Mouse (Mus musculus) megakaryocyte-erythroid progenitor cell, adult 5-6 weeks (primary cell): ENCODE results near the gene H2al2a. TPM values are rescaled to one million over a fixed set of nuclear protein-coding genes. Genes with fewer than 3 reads are reported as not detected.

Source experiments
- ATAC-seq: replicated peaks from 2 replicates; pipeline ENCODE4 v1.8.0; 2016; ENCODE audit warnings: mild to moderate bottlenecking, inconsistent platforms; ENCODE audit not compliant: severe bottlenecking, poor library complexity, low FRiP score, low TSS enrichment
- total RNA-seq, 2 experiments: library from RNA; stranded (forward) in 1 of 2; stranded (reverse) in 1 of 2; fragments of 200-1000, 215-1000 nt in 1 of 2; fragments of >200 nt in 1 of 2; fragmentation: Nextera tagmentation in 1 of 2; gene quantifications; 2 replicates each; pipeline ENCODE4 v1.2.3; 2014 to 2017

Gene H2al2a
- not detected in 2 replicates for total RNA-seq (2014; fragmentation: Nextera tagmentation)
- total RNA-seq (2017): not detected in 2 replicates

- ATAC-seq: no peak
These were observed at the start of gene H2al2a for GRCm38 (mm10) chr2:17996858-17997257. Gene H2al2a, minus strand, starts transcription at chr2:17996958.

- ATAC-seq: no peak
These were observed 49.4 kb upstream of the H2al2a start for GRCm38 (mm10) chr2:18046186-18046585.

DNA sequence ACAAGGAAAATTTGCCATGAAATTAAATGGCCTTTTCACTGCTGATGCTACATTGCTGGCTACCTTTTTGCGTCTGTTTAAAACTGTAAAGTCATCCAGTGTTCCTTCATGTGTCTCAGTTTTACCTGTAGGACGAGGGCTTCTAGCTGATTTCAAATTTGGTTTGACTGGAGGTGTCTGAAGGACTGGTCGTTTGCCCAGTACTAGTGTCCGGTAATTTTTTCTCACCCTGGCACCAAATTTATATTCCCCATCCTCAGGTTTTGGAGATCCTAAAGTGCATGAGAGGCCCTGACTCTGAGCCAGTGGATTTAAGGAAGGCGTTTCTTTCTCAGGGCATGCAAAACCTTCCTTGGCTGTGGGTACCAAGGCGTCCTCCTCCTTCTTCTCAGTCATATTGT, 49.0 kb upstream of the H2al2a start:
- ATAC-seq: no peak

DNA sequence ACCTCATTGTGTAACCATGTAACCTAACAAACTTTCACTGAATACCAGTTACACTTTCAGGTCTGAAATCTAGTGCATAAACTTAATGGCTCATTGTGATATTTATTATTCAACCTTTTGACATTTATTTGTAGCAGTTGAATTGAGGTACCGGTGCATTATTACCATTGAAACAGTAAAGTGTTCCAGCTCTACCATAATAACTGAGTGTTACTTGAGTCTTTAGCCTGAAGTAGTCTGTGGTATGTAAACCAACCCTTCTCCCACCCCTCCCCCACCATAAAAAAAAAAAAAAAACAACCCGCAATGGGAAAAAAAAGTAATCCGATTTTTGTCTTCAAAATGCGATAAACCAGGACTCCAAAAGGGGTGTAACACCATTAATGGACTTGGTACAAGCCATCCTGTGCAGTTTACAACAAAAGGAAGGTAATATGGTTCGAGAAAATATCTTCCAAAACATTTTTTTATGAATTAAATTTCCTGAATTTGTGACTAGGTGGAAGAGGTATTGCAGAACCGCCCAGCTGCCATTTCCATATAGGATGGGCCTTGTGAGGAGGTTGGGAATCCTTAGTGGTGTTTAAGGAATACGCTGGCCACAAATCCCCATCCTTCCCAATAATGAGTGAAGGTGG, 48.5 kb upstream of the H2al2a start:
- ATAC-seq: no peak

DNA sequence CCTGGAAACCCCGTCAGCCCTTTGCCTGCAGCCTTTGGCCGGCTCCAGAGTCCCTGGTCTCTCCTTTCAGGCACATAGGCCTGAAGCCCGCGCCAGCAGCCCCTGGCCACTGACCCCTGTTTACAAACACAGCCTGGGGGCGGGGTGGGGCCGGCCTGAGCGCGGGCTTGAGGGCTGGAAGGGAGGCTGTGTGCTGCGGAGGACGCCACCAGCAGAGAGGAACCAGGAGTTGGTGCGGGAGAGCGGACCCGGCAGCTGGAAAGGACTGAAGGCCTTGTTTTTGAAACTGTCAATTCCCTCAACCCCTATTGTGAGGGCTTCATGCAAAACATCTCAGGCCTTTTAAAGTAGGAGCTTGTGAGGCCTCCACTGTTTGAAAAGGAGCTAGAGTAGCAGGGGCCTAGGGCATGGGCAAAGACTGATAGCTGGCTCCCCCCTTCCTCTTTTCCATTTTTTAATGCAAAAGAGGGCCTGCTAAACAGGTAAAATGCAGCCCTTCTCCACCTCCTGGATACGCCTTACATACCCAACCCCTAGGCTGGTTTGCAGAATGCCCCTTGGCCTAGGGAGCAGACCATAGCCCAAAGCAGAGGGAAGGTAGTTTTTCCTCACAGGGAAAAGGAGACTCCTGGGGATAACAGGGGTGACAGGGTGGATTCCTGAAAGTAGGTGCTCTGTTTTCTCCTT, 44.6 kb upstream of the H2al2a start:
- no peak for ATAC-seq

- no peak for ATAC-seq
These were observed 43.8 kb upstream of the H2al2a start for GRCm38 (mm10) chr2:18040347-18041160.

DNA sequence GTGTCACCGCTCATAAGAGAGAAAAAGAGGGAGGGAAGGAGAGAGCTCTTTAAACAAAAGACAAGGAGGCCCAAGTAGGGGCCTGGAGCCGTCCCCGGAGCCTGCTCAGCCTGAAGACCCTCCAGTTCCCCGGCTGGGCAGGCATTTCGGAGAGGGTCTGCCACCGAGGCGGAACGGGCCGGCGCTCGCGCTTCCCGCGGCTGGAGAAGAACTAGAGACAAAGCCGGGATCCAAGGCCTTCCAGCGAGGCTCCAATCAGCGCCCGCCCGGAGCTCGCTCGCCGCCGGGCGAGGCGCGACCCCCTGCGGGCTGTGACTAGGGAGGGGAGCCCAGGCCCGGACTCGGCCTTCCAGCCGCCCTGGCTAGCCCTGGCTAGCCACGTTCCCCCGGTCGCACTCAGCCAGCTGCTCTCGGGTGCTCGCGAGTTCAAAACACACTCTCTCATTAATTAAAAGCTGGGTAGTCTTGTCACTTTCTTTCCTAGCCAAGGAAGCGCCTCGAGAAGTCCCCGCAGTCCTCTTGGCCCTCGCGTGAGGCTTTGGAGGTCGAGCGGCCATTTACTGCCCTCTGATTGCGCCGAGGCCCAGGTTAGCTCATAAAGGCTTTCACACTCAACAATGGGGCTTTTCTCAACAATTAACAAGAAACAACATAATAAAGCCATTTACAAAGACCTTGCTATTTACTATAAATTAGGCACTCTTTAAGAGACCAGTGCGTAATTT, 43.0 kb upstream of the H2al2a start:
- no peak for ATAC-seq

- no peak for ATAC-seq
These were observed 42.2 kb upstream of the H2al2a start for GRCm38 (mm10) chr2:18038895-18039371.

DNA sequence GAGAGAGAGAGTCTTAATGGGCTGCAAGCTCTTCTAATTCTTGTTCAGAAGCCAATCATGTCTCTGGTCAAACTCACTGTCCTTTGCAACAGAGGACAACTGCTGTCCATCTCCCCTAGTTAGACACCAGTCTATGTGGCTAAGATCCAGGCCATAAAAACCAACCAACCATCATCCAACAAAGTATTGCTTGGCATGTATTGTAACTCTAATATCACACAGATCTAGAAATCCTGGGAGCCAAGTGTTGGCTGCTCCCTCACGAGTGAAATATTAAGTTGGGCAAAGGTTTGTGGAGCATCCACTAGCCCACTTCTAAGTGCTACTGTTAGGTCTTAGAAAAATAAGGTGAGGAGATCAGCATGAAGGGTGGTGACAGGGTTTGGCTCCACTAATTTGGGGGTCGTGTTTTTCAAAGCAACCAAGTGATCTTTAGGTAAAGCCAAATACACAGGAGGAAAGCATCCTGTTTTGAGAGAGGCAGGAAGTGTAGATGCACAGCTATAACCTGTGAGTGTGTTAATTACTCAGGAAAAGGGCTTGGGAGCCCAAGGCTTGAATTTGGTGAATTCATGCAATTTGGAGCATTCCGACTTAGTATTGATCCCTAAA, 41.5 kb upstream of the H2al2a start:
- no peak for ATAC-seq

DNA sequence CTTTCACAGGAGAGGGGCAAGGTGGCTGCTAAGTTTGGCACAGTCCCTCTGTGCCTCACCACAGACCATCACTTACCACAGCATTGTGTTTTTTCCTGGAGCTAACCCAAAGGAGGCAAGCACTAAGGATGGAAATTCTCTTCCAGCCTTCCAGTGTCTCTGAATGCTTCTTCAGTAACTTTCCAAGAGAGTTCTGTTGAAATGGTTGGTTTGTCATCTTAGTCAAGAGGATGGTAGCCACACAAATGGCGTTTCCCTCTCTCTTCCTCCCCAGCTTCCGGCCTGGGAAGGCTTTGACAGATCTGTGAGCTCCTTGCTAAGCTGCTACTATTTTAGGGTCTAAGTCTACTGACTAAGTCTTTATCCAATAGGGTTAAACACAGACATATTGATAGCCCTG, 40.7 kb upstream of the H2al2a start, which contains the start of gene A930004D18Rik:
TSS of gene A930004D18Rik (minus strand) at position 247 of the 400 bp plus-strand sequence.
- ATAC-seq: no peak

DNA sequence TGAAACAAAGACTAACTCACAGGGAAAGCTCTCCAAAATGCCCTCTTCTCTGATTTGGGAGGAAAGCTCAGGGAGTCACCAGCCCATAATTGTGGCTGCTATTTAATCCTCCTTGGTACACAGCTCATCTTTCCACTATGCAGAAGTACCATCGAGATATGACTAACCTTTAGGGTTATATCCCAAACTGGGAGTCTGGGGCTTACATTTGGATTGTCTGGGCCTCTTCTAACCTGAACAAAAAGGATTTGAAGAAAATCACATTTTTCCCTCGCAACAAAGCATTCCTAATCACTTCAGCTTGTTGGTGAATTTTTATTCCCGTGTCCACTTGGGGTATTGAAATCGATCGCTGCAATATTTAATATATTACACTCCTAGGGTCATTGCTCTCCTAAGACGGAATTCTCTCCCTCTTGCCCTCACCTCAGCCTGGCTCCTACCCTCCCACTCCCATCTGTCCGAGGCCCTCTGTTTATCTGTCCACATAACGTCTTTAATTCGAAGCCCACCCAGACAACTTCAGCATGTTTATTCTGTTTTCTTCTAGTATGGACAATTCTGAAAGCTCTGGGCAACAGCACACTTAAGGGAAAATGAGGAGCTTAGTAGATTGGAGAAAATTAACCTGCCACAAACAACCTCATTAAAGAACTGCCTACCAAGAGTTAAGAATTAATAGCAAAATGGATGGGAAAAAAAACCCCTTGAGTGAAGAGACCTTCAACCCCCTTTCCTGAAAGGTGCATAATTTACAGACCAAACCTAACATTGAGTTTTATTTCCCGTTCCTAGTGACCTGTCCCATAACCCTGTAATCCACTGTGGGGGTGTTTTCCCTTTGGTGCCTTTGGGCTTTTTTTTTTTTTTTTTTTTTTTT, 37.9 kb upstream of the H2al2a start:
- no peak for ATAC-seq

GRCm38 (mm10) chr2:18033166-18034108, 36.7 kb upstream of the H2al2a start:
- no peak for ATAC-seq

GRCm38 (mm10) chr2:18032538-18032895, 35.8 kb upstream of the H2al2a start:
- no peak for ATAC-seq

DNA sequence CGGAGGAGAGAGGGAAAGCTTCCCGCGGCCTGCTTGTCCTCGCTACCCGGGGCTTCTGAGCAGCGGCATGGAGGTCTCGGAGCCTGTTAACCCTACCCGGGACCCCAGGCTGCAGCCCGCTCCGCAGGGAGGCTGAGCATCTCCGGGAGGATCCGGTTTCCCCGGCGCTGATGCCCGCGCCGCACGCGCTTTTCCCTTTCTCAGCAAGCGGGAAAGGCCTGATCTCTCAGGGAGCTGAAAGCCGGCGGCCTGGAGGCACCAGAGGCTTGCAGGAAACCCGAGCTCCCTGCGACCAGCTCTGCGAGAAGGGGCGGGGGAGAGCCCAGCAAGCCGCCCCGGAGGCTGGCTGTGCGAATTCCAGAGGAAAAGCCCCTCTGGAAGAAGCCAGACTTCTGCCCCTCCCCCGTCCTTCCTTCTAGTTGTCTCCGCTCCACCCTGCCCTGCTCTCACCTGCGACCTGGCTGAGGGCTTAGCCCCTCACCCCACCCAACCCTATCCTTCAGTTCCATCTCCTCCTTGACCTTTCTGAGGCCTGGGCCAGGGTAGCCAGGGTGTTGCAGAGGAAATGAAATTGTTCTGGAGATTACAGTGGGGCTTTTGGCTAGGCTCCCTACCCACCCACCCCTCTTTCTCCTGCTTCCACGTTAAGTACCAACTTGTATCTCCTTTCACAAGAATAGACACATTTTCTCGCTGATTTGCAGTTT, 35.2 kb upstream of the H2al2a start:
- no peak for ATAC-seq

DNA sequence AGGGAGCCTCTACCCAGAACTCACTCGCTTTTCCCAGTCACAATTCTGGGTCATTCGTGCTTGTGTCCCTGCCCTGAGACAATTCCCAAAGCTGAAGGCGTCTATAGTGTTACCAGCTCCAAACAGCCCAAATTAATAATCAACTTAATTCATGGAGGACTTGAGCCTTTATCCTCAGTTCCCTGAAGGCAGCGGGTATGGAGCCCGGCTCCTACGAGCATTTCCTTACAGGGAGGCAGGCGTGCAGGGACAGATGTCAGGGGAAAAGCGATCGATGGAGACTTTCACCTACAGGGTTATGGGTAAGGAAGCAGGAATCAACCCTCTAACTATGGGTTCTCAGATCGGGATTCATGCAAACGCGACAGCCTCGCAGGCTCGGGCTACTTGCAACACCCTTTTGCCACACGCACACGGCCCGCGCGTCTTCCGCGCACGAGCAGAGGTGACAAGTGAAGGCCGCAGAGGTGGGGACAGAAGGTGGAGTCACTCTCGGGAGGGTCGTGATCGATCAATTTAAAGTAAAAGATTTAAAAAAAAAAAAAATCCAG, 34.6 kb upstream of the H2al2a start:
- ATAC-seq: no peak

GRCm38 (mm10) chr2:18030581-18030980, 33.8 kb upstream of the H2al2a start:
- no peak for ATAC-seq
